In the genomic region with DNA sequence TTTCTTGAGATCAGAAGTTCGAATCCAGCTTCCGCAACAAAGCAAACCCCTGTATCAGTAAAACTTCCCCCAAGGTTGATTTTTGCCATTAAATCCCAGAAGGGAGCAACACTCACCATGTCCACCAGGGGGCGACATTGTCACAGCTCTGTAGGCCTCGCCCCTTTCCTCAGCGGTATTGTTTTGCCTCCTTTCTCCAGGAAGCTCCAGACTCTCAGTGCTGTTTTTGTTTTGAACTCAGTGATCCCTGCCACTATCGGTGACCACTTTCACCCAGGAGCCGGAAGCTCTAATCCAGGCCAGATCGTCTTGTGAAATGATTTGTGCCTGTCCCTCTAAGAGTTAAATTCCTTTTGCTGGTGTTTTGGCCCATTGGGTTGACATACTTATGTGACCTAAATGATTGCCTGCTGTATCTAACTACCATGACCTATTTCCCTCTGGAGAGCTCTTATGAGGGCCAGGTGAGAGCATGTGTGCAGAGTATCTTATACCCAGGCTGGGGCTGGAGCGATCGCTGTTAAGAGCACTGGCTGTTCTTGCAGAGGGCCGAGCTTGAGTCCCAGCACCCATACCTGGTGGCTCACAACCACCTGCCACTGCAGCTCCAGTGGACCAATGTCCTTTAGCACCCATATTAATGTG, we compare ENCODE assay signal across 8 mouse cellular contexts. TPM values are rescaled to one million over a fixed set of nuclear protein-coding genes. Genes with fewer than 3 reads are reported as not detected.
DNase-seq lines count a peak whose midpoint lies in the region; ATAC-seq and TF ChIP-seq lines count a peak whose summit lies in the region.

No protein-coding gene starts in this region.

- no peak overlapping the region for H3K27ac ChIP-seq in heart, embryonic 12.5 days (ENCODE audit: poor library complexity, severe bottlenecking)
- no peak overlapping the region for H3K27ac ChIP-seq in thymus, adult 2 months (ENCODE audit: control insufficient read depth, insufficient read depth, low read length)

- 44% methylated on average over 11 of the region's 11 CpGs for WGBS in heart, embryonic 12.5 days
- whole genome bisulfite sequencing in thymus, adult 2 months, result 44% methylated on average over 11 of the region's 11 CpGs

- 0 out of 2 replicates have a peak overlapping the region, but pooled peaks have one; percentile 23 for H3K4me2 ChIP-seq in heart, embryonic 12.5 days

- no peaks in the 10 kb centered on the region for H3K27me3 ChIP-seq in heart, embryonic 12.5 days (replicated peaks)
- H3K27me3 ChIP-seq in thymus, adult 2 months (ENCODE audit: control insufficient read depth, insufficient read depth, low read length), result no peaks in the 10 kb centered on the region

- no peak for TF ChIP-seq POLR2A in thymus, adult 2 months (IDR thresholded peaks at IDR 0.05; ENCODE audit: control insufficient read depth, extremely low read depth, insufficient read depth, low read length, poor library complexity)

- H3K4me1 ChIP-seq in heart, embryonic 12.5 days (replicated peaks), result no peaks in the 10 kb centered on the region
- peaks cover 4% of the 10 kb centered on the region for H3K4me1 ChIP-seq in thymus, adult 2 months (replicated peaks; ENCODE audit: control insufficient read depth, insufficient read depth, low read length)

- no peak overlapping the region for H3K9ac ChIP-seq in heart, embryonic 12.5 days

- no peaks in the 10 kb centered on the region for H3K36me3 ChIP-seq in heart, embryonic 12.5 days
- no peaks in the 10 kb centered on the region for H3K36me3 ChIP-seq in thymus, adult 2 months (ENCODE audit: control insufficient read depth, insufficient read depth, low read length)

- no peak overlapping the region for H3K4me3 ChIP-seq in heart, embryonic 12.5 days
- H3K4me3 ChIP-seq in thymus, adult 2 months (ENCODE audit: control insufficient read depth, insufficient read depth, low read length), result no peak overlapping the region

- peak; percentile 66; the same call in 1 of the 2 replicates for TF ChIP-seq CTCF in thymus, adult 2 months (IDR thresholded peaks at IDR 0.05; ENCODE audit: borderline replicate concordance, control insufficient read depth, extremely low read depth, insufficient read depth, low read length, poor library complexity)

- DNase-seq in CD4-positive, CD25-positive, alpha-beta regulatory T cell, adult 2 months (ENCODE audit: low read depth, low spot score), result peak; percentile 84
- DNase-seq in adrenal gland, adult 2 months, result peak; percentile 66
- DNase-seq in embryo, embryonic 11 days, result peak; percentile 81
- peak; percentile 69 to 85 for DNase-seq in kidney, postnatal 36 days
- peak; percentile 68 to 76 for DNase-seq in lung, adult 18-20 months
- peak; percentile 28 for DNase-seq in ovary, adult 18-20 months (ENCODE audit: low spot score)
- peak; percentile 75 for DNase-seq in thymus, adult 2 months

- no peak for ATAC-seq in heart, embryonic 12.5 days (ENCODE audit: insufficient number of reproducible peaks, low FRiP score)

- peaks cover 7% of the 10 kb centered on the region; the same call in 1 of the 2 replicates for H3K9me3 ChIP-seq in heart, embryonic 12.5 days (replicated peaks)

RNA-seq across cellular contexts. Expression of a gene that starts 14.4 kb away (rescaled TPM):
- total RNA-seq in adrenal gland, adult 2 months (2021), result not detected
- not detected in 2 replicates for polyA plus RNA-seq in adrenal gland, adult 2 months (2012; rRNA removed)
- not detected in 2 replicates for polyA plus RNA-seq in heart, embryonic 12.5 days (2016; fragmentation: Nextera tagmentation; extraction: Ambion mirVana)
- not detected in 2 replicates for polyA plus RNA-seq in thymus, adult 2 months (2012; rRNA removed)

RNA-seq across cellular contexts. Expression of a gene that starts 26.2 kb away (rescaled TPM):
- total RNA-seq in adrenal gland, adult 2 months (2021), result 10 to 100 TPM; 51.1 to 57.1 TPM
- polyA plus RNA-seq in adrenal gland, adult 2 months (2012; rRNA removed), result 3.5 and 6.6 TPM in 2 replicates
- polyA plus RNA-seq in heart, embryonic 12.5 days (2016; fragmentation: Nextera tagmentation; extraction: Ambion mirVana), result 59.1 and 59.3 TPM in 2 replicates
- polyA plus RNA-seq in thymus, adult 2 months (2012; rRNA removed), result 13.3 and 15.4 TPM in 2 replicates

RNA-seq across cellular contexts. Expression of a gene that starts 59.4 kb away (rescaled TPM):
- total RNA-seq in adrenal gland, adult 2 months (2021), result 10 to 100 TPM; 32.1 to 36.1 TPM
- 14.4 and 14.6 TPM in 2 replicates for polyA plus RNA-seq in adrenal gland, adult 2 months (2012; rRNA removed)
- 6.9 and 7.6 TPM in 2 replicates for polyA plus RNA-seq in heart, embryonic 12.5 days (2016; fragmentation: Nextera tagmentation; extraction: Ambion mirVana)
- polyA plus RNA-seq in thymus, adult 2 months (2012; rRNA removed), result 13.3 and 18.7 TPM in 2 replicates

Comparison
In these comparisons a context has a peak if more than half of its experiments do, and no peak if none do; other contexts are left out.
1. DNase-seq: peak in every context shown above with its lines; median percentile 84 in CD4-positive, CD25-positive, alpha-beta regulatory T cell, adult 2 months; 81 in embryo, embryonic 11 days; 77 in kidney, postnatal 36 days; 75 in thymus, adult 2 months; 72 in lung, adult 18-20 months; 66 in adrenal gland, adult 2 months; 28 in ovary, adult 18-20 months.